Mouse (Mus musculus) left cerebral cortex, postnatal 10 days (tissue): ENCODE results near the gene Il5ra. TPM values are rescaled to one million over a fixed set of nuclear protein-coding genes. Genes with fewer than 3 reads are reported as not detected.

Experiments
- DNase-seq, 2 experiments: peaks; one replicate each; pipeline ENCODE4 v3.0.0; 2021 to 2022; ENCODE audit warnings: low spot score in 2 of 2, mixed read lengths in 1 of 2; ENCODE audit errors: extremely low spot score in 1 of 2
- intact Hi-C: fragments of 180-260 bp; cut with DNase I; formaldehyde crosslinking; loops from one replicate; pipeline ENCODE4 v1.15.1; 2025
- total RNA-seq, 2 experiments: library from RNA; stranded (reverse); gene quantifications; 2 replicates each; pipeline ENCODE4 v1.2.3; 2021

The Il5ra gene
- total RNA-seq, 2 experiments from 2014 or later: not detected

GRCm38 (mm10) chr6:106743556-106744233 lies 5.1 kb downstream of the Il5ra start:
- intact Hi-C loops: no loop called here

GRCm38 (mm10) chr6:106740244-106740825 lies 8.5 kb downstream of the Il5ra start:
- DNase-seq: no peak
- intact Hi-C loops: no loop called here

More at GRCm38 (mm10) chr6:106743556-106744233, 5.1 kb downstream of the Il5ra start:
- no peak for DNase-seq

- no peak for DNase-seq
- intact Hi-C loops: no loop called here
Observed at GRCm38 (mm10) chr6:106738229-106738628, 10.6 kb downstream of the Il5ra start.

GRCm38 (mm10) chr6:106732563-106732962 lies 16.3 kb downstream of the Il5ra start:
- no peak for DNase-seq
- intact Hi-C loops: no loop called here

GRCm38 (mm10) chr6:106729682-106730314 lies 19.0 kb downstream of the Il5ra start:
- DNase-seq: no peak
- intact Hi-C loops: no loop called here

- intact Hi-C loops: no loop called here
Observed at GRCm38 (mm10) chr6:106727703-106728102, 21.1 kb downstream of the Il5ra start.

GRCm38 (mm10) chr6:106726078-106726477 lies 22.8 kb downstream of the Il5ra start:
- intact Hi-C loops: no loop called here
- DNase-seq: no peak

More at GRCm38 (mm10) chr6:106727703-106728102, 21.1 kb downstream of the Il5ra start:
- DNase-seq: no peak

- no peak for DNase-seq
- intact Hi-C loops: no loop called here
Observed at GRCm38 (mm10) chr6:106725642-106726041, 23.2 kb downstream of the Il5ra start.

- DNase-seq: no peak
- intact Hi-C loops: no loop called here
Observed at GRCm38 (mm10) chr6:106705506-106706035, 43.3 kb downstream of the Il5ra start.

- intact Hi-C loops: no loop called here
- no peak for DNase-seq
Observed at GRCm38 (mm10) chr6:106701931-106702330, 46.9 kb downstream of the Il5ra start.

GRCm38 (mm10) chr6:106675581-106675980 lies 73.3 kb downstream of the Il5ra start:
- intact Hi-C loops: no loop called here

GRCm38 (mm10) chr6:106663780-106664651 lies 84.8 kb downstream of the Il5ra start:
- DNase-seq: peak in 1 of 2 experiments; percentile 34
- intact Hi-C loops: no loop called here

More at GRCm38 (mm10) chr6:106675581-106675980, 73.3 kb downstream of the Il5ra start:
- no peak for DNase-seq

Other genes with a start within 250 kb of the Il5ra start
- 10 to 100 TPM; 57.8 to 64.2 TPM for gene Trnt1, start 20.1 kb upstream of the Il5ra start, total RNA-seq
- 10 to 100 TPM; 73.9 to 81.1 TPM for gene Crbn, start 51.0 kb upstream of the Il5ra start, total RNA-seq